Mouse (Mus musculus) thymus, adult 2 months (tissue): ENCODE measurements around the gene Cdx2. TPM values are rescaled to one million over a fixed set of nuclear protein-coding genes. Genes with fewer than 3 reads are reported as not detected.

Experiments used
- DNase-seq: peaks from one replicate; pipeline ENCODE4 v3.0.0; 2021
- H3K27ac ChIP-seq: fragments of 200-500 bp; 2 replicates; pipeline ENCODE4 v1.5.1; 2012; ENCODE audit warnings: low read length, control low read depth; ENCODE audit not compliant: control insufficient read depth, insufficient read depth
- H3K27me3 ChIP-seq: fragments of 200-500 bp; 2 replicates; pipeline ENCODE4 v1.6.1; 2012; ENCODE audit warnings: mild to moderate bottlenecking, low read length, moderate library complexity, mixed read lengths; ENCODE audit not compliant: control insufficient read depth, insufficient read depth
- H3K36me3 ChIP-seq: fragments of 200-500 bp; 2 replicates; pipeline ENCODE4 v1.6.1; 2012; ENCODE audit warnings: mild to moderate bottlenecking, low read length, moderate library complexity; ENCODE audit not compliant: control insufficient read depth, insufficient read depth
- H3K4me1 ChIP-seq: fragments of 200-500 bp; replicated peaks from 2 replicates; pipeline ENCODE4 v1.6.1; 2012; ENCODE audit warnings: low read length; ENCODE audit not compliant: control insufficient read depth, insufficient read depth
- H3K4me3 ChIP-seq: fragments of 200-500 bp; 2 replicates; pipeline ENCODE4 v1.5.1; 2012; ENCODE audit warnings: mild to moderate bottlenecking, low read length, control low read depth, moderate library complexity; ENCODE audit not compliant: control insufficient read depth, insufficient read depth
- CTCF ChIP-seq: fragments of 200-500 bp; IDR thresholded peaks from 2 replicates; pipeline ENCODE4 v1.5.1; 2012; ENCODE audit warnings: mild to moderate bottlenecking, control low read depth, low read length, moderate library complexity, borderline replicate concordance; ENCODE audit not compliant: control insufficient read depth, poor library complexity, insufficient read depth; ENCODE audit errors: extremely low read depth
- POLR2A ChIP-seq: fragments of 200-500 bp; IDR thresholded peaks from 2 replicates; pipeline ENCODE4 v1.6.1; 2012; ENCODE audit warnings: mild to moderate bottlenecking, low read length, control low read depth, moderate library complexity; ENCODE audit not compliant: control insufficient read depth, poor library complexity, insufficient read depth; ENCODE audit errors: extremely low read depth
- WGBS: fragments of 180-500 bp; shearing (Covaris S2); methylation state at CpG from one replicate; pipeline ENCODE4 v1.1.7; 2018; 5-methylcytosine and 5-hydroxymethylcytosine counted together
- polyA plus RNA-seq: library from polyadenylated mRNA; depleted of rRNA; stranded (reverse); fragments of >200 nt; gene quantifications from 2 replicates; pipeline ENCODE4 v1.2.3, GENCODE M21; 2012

Cdx2 gene
- polyA plus RNA-seq, 1 experiment = 0.32 TPM

- no peak overlapping the region for H3K27ac ChIP-seq
- peaks cover 18% of the 10 kb centered on the region for H3K27me3 ChIP-seq
- peaks cover 17% of the 10 kb centered on the region for H3K4me1 ChIP-seq
- H3K4me3 ChIP-seq = no peak overlapping the region
- no peak for DNase-seq
- H3K36me3 ChIP-seq = no peaks in the 10 kb centered on the region
- TF ChIP-seq POLR2A = no peak
- TF ChIP-seq CTCF = no peak
Observed at GRCm38 (mm10) chr5:147319653-147320052, 12.6 kb upstream of the Cdx2 start.

DNA sequence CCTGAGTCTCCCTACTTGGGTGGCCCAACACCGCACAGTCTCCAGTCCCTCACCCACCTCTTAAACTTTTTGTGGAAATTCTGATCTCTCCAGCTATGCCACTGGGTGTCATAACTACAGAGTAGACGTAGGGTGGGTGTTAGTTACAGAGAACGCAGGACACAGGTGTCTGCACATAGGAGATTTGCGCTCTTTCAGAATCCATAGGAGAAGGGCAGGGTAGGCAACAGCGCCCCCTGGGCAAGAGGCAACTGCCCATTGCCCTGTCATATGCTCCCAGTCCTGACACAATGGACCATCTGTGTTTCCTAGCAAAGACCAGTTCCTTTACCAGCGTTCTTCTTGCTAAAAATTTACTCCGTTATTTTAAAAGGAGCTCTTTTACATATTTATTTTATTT is 10.9 kb upstream of the Cdx2 start:
- no peak for TF ChIP-seq CTCF
- no peak for TF ChIP-seq POLR2A
- WGBS = 41% methylated on average over 7 of the region's 7 CpGs
- Histone ChIP-seq H3K4me1 (peaks cover 15% of the 10 kb centered on the region), H3K27ac (no peak overlapping the region), H3K4me3 (no peak overlapping the region), H3K27me3 (peaks cover 28% of the 10 kb centered on the region), H3K36me3 (no peaks in the 10 kb centered on the region)
- no peak for DNase-seq

- WGBS = 21% methylated on average over 7 of the region's 7 CpGs
- no peak for TF ChIP-seq CTCF
- no peak for TF ChIP-seq POLR2A
- Histone ChIP-seq H3K27me3 (peaks cover 31% of the 10 kb centered on the region), H3K27ac (no peak overlapping the region), H3K36me3 (no peaks in the 10 kb centered on the region), H3K4me3 (no peak overlapping the region), H3K4me1 (peaks cover 10% of the 10 kb centered on the region; the same call in 1 of the 2 replicates)
- no peak for DNase-seq
Observed at GRCm38 (mm10) chr5:147317321-147317720, 10.3 kb upstream of the Cdx2 start.

GRCm38 (mm10) chr5:147315432-147316075 is 8.5 kb upstream of the Cdx2 start:
- Histone ChIP-seq H3K27ac (no peak overlapping the region), H3K4me3 (no peak overlapping the region), H3K36me3 (no peaks in the 10 kb centered on the region), H3K4me1 (0 out of 2 replicates have a peak, but pooled peaks cover 10% of the 10 kb centered on the region), H3K27me3 (peaks cover 41% of the 10 kb centered on the region)
- 9% methylated on average over 25 of the region's 25 CpGs for WGBS
- no peak for TF ChIP-seq POLR2A
- TF ChIP-seq CTCF = no peak
- no peak for DNase-seq

DNA sequence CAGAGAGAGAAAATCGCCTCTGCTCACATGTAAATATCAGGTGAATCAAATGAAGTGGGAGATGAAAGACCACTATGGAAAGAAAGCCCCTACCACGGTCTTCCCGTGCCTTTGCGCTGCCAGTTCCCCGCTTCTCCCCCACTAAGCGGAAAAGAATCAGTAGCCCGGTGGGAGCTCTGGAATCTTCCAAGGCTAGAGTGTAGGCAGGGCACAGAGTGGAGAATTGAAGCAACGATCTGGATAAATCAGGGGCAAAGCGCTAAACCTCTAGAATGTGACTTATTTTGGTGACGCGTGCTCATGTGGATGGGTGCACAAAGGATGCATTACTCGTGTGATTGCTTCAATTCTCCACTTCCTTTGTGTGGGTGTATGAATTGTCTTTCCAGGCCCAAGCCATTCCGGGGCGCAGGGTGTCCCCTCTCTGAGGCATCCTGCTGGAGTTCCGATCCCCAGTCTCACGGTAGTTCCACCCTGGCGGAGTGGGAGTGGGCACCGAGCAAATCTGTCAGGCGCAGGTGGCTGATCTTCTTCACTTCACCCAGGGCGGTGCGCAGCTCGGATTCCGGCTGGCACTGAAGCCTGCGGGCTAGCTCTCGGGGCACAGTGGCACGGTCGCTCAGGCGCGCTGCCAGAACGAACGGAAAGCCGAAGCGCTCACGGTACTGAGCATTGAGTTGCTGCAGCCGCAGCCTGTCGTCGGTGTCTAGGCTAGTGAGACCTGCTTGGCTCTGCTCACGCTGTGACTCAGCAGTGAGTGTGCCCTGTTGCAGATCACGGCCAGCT is 7.8 kb upstream of the Cdx2 start:
- 4% methylated on average over 39 of the region's 39 CpGs for whole genome bisulfite sequencing
- TF ChIP-seq CTCF (no peak), POLR2A (no peak)
- Histone ChIP-seq H3K4me1 (0 out of 2 replicates have a peak, but pooled peaks cover 10% of the 10 kb centered on the region), H3K36me3 (no peaks in the 10 kb centered on the region), H3K4me3 (no peak overlapping the region), H3K27me3 (peaks cover 41% of the 10 kb centered on the region), H3K27ac (no peak overlapping the region)
- DNase-seq = no peak

- Histone ChIP-seq H3K27me3 (peaks cover 39% of the 10 kb centered on the region), H3K27ac (no peak overlapping the region)
- 11% methylated on average over 27 of the region's 27 CpGs for WGBS
Observed at GRCm38 (mm10) chr5:147312830-147313685, 6.0 kb upstream of the Cdx2 start.

More at GRCm38 (mm10) chr5:147312830-147313685, 6.0 kb upstream of the Cdx2 start:
- Histone ChIP-seq H3K4me1 (0 out of 2 replicates have a peak, but pooled peaks cover 10% of the 10 kb centered on the region), H3K36me3 (no peaks in the 10 kb centered on the region), H3K4me3 (no peak overlapping the region)
- TF ChIP-seq POLR2A = no peak
- no peak for TF ChIP-seq CTCF
- no peak for DNase-seq
